Mouse (Mus musculus) limb, embryonic 12.5 days (tissue): Measurements from ENCODE around the gene Dpf2. TPM values are rescaled to one million over a fixed set of nuclear protein-coding genes. Genes with fewer than 3 reads are reported as not detected.

Source experiments
- ATAC-seq: fragments of 200-750 bp; cut with Nextera tagmentation; 2 replicates; pipeline ENCODE4 v1.8.0; 2017; ENCODE audit warnings: low read depth, moderate TSS enrichment; ENCODE audit not compliant: insufficient number of reproducible peaks, insufficient read depth, low FRiP score, low TSS enrichment
- H3K27ac ChIP-seq: fragments of 300-500 bp; sonication (generic); 2 replicates; pipeline ENCODE4 v1.5.1; 2016; ENCODE audit warnings: mild to moderate bottlenecking, moderate library complexity
- H3K27me3 ChIP-seq: fragments of 300-500 bp; sonication (generic); 2 replicates; pipeline ENCODE4 v1.6.1; 2016; ENCODE audit warnings: mild to moderate bottlenecking, moderate library complexity
- H3K36me3 ChIP-seq: fragments of 300-500 bp; sonication (generic); 2 replicates; pipeline ENCODE4 v1.6.1; 2016; ENCODE audit warnings: mild to moderate bottlenecking, moderate library complexity
- H3K4me1 ChIP-seq: fragments of 300-500 bp; sonication (generic); replicated peaks from 2 replicates; pipeline ENCODE4 v1.6.1; 2016
- H3K4me2 ChIP-seq: fragments of 300-500 bp; sonication (generic); 2 replicates; pipeline ENCODE4 v1.6.1; 2016; ENCODE audit warnings: mild to moderate bottlenecking, moderate library complexity
- H3K4me3 ChIP-seq: fragments of 300-500 bp; sonication (generic); replicated peaks from 2 replicates; pipeline ENCODE4 v1.5.1; 2016; ENCODE audit warnings: mild to moderate bottlenecking
- H3K9ac ChIP-seq: fragments of 300-500 bp; sonication (generic); replicated peaks from 2 replicates; pipeline ENCODE4 v1.6.1; 2016; ENCODE audit warnings: mild to moderate bottlenecking, moderate library complexity
- H3K9me3 ChIP-seq: fragments of 300-500 bp; sonication (generic); 2 replicates; pipeline ENCODE4 v1.6.1; 2016; ENCODE audit warnings: mild to moderate bottlenecking, moderate library complexity
- WGBS: fragments of 180-500 bp; shearing (Covaris S2); methylation state at CpG from one replicate; pipeline ENCODE4 v1.1.7; 2016; 5-methylcytosine and 5-hydroxymethylcytosine counted together
- polyA plus RNA-seq: library from polyadenylated mRNA; unstranded; fragments of >200 nt; fragmentation: Nextera tagmentation; extraction: Ambion mirVana; gene quantifications from 2 replicates; pipeline ENCODE4 v1.2.1, GENCODE M21; 2016

The Dpf2 gene
- 192 and 199 TPM in 2 replicates for polyA plus RNA-seq

DNA sequence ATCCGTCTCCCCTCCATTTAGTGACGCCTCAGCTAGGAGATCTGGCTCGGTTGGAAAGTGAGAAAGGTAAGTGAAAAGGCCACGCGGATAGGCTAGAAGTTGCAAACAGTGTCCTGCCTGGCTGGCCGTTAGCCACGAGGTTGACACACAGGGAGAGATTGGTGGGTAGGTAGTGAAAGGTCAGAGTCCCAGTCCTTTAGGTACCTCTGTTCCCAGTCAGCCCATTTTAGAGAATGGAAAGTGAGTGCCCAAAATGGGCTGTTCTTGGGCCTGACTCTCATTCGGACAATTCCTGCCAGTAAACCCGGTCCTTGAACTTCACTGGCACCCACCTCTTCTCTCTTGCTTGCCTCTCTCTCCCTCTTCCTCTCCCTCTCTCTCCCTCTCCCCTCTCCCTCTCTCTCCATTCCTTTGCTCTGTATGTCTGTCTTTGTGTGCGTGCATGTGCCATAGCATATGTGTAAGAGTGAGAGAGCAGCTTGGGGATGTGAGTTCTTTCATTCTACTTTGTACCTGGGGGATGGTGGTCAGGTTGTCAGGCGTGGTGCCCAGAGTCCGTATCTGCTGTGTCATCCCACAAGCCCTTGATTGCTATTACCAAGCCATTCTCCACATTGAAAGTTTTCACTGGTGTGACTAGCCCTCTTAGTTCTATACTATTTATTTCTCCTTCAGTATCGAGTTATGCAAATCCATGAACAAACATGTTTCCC lies at the start of gene Dpf2:
TSS of gene Dpf2 (minus strand) at position 4 of the 713 bp plus-strand sequence.
- peak within 1 kb of the TSS; percentile 95 for H3K9ac ChIP-seq
- peak within 1 kb of the TSS; percentile 75 for H3K4me2 ChIP-seq
- peaks cover 22% of the 10 kb centered on the region for H3K4me1 ChIP-seq
- peak within 1 kb of the TSS; percentile 94 for H3K4me3 ChIP-seq
- peak within 1 kb of the TSS; percentile 93 for H3K27ac ChIP-seq
- ATAC-seq: peak; percentile 69
- H3K27me3 ChIP-seq: no peaks in the 10 kb centered on the region
- H3K9me3 ChIP-seq: no peaks in the 10 kb centered on the region
- peaks cover 29% of the 10 kb centered on the region; the same call in 1 of the 2 replicates for H3K36me3 ChIP-seq
- 23% methylated on average over 13 of the region's 13 CpGs for WGBS

DNA sequence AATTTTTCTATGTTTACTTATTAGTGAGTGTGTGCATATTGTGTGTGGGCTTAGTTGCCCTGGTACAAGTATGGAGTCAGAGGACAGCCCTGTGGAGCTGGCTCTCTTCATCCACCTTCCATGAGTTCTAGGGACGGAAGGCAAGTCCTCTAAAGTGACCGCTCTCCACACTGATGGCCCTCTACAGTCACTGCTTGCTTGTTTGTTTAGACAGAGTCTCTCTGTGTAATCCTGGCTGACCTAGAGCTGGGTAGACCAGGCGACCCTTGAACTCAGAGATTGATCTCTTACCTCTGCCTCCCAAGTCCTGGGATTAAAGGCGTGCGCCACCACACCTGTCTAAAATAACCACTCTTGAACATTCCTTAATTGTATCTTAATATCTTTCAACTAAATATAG lies 44.6 kb upstream of the Dpf2 start:
- Histone ChIP-seq H3K4me1 (peaks cover 13% of the 10 kb centered on the region), H3K36me3 (peaks cover 86% of the 10 kb centered on the region), H3K27me3 (no peaks in the 10 kb centered on the region), H3K4me3 (no peak overlapping the region), H3K4me2 (no peak overlapping the region), H3K9ac (no peak overlapping the region), H3K27ac (no peak overlapping the region), H3K9me3 (no peaks in the 10 kb centered on the region)
- WGBS: 89% methylated on average over 5 of the region's 5 CpGs
- no peak for ATAC-seq

DNA sequence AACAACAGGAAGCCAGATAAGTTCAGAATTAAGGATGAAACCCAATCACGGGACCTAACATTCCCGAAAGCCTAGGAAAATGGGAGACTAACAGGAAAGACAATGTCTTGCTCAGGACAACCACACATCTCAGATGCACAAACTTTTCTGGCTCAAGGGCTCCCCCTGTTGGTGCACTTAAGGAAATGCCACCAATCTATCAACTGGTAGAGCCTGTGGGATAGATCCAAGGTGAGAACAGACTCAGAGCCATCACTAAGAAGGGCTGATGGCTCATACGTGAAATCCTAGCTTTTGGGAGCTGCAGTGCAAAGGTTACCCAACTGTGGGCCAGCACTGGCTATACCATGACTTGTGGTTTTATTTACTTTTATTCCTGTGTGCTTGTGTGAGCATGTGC lies 43.9 kb upstream of the Dpf2 start:
- no peaks in the 10 kb centered on the region for H3K9me3 ChIP-seq
- peaks cover 8% of the 10 kb centered on the region for H3K4me1 ChIP-seq
- H3K27ac ChIP-seq: no peak overlapping the region
- no peak for ATAC-seq
- H3K27me3 ChIP-seq: no peaks in the 10 kb centered on the region
- no peak overlapping the region for H3K9ac ChIP-seq
- WGBS: 39% methylated on average over 3 of the region's 3 CpGs
- no peak overlapping the region for H3K4me2 ChIP-seq
- H3K4me3 ChIP-seq: no peak overlapping the region
- H3K36me3 ChIP-seq: peaks cover 91% of the 10 kb centered on the region

DNA sequence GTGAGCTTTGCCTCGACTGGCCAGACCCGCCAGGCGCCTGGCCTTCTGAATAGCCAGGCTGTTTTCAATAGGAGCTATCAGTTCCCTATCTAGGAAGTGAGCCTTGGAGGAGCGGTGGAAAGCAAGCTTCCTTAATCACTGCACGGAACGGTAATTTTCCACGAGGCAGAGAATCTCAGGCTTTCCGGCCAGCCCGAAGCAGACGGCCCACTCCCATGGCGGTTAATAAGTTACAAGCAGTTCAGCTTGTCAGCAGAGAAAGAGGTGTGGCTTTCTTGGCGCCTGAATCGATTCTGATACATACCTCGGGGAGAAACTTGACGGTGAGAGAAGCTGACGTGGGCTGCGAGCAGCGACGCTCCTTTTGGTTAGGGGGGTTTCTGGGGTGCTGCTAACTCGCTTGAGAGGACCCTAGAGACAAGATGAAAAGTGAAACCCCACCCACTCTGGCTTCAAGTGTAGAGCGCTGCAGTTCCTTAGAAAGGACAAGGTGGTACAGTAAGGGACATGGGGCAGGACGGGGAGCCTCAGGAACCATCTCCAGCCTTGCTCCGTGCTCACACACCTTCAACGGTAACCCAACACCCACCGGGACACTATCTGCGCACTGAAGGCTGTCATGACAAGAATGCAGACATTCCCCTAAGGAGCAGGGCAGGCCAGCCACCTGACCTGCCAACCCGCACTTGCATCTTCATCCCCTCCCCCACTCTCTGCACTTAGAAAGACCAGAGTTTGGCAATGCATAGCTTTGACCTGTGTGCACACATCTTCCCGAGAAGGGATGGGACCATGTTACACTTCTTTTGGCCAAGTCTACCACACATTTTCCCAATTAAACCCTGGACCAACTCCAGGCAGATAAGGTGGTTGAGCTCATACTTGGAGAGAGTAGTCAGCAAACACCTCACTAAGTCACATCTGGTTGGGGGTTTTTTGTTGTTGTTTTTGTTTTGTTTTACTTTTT lies 43.2 kb upstream of the Dpf2 start:
- H3K27ac ChIP-seq: no peak overlapping the region
- H3K9me3 ChIP-seq: no peaks in the 10 kb centered on the region
- H3K4me3 ChIP-seq: no peak overlapping the region
- H3K36me3 ChIP-seq: peaks cover 91% of the 10 kb centered on the region
- H3K27me3 ChIP-seq: no peaks in the 10 kb centered on the region
- H3K4me2 ChIP-seq: no peak overlapping the region
- 85% methylated on average over 28 of the region's 28 CpGs for WGBS
- peaks cover under 1% of the 10 kb centered on the region; the same call in 1 of the 2 replicates for H3K4me1 ChIP-seq
- no peak overlapping the region for H3K9ac ChIP-seq
- ATAC-seq: no peak

DNA sequence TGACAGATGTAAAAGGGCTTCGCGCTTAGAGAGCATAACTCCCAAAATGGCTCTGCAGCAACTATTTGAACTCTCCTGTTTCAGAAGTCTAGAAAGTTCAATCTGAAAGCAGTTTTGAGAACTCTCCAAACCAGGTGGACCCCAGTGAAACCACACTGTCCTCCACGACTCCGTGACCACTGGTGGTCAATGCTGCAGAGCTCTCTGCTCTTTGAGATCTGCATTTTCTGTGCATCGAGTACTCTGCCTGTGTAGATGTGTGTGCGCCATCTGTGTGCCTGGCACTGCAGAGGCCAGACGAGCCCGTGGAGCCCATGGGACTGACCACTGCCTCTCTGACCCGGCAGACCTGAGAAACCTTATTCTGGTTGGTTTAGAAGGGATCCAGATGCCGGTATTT lies 42.1 kb upstream of the Dpf2 start:
- peaks cover 92% of the 10 kb centered on the region for H3K36me3 ChIP-seq
- 91% methylated on average over 10 of the region's 10 CpGs for WGBS
- H3K9ac ChIP-seq: no peak overlapping the region
- H3K4me2 ChIP-seq: no peak overlapping the region
- H3K9me3 ChIP-seq: no peaks in the 10 kb centered on the region
- H3K4me1 ChIP-seq: no peaks in the 10 kb centered on the region
- ATAC-seq: no peak
- H3K4me3 ChIP-seq: no peak overlapping the region
- no peak overlapping the region for H3K27ac ChIP-seq
- H3K27me3 ChIP-seq: no peaks in the 10 kb centered on the region

DNA sequence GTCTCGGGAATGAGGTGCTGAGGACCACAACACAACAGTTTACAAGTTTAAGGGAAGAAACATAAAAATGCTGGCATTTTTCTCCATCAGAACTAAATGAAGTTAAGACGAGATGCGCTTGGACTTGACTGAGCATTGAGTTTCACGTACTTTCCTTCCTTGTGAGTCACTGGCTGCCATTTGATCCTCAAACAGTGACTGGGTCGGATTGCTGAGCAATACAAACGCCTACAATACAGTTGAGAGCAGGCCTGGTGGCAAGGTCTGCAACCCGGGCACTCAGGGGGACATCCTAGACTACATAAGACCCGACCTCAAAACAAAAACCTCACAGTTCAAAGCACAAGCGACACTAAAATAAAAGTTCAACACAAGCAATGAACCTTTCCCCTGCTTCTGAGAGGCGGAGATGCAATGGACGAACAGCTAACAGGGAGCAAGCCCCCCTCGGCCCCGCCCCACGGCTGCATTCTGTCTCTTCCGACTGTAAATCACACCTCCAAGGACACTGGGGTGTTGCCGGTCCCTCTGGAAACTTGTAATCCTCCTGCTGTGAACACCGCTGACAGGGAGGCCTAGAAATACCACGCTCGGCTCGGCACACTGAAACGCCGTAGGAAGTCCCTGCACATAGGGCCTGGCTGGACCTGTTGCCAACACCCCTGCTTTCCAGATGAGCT lies 41.4 kb upstream of the Dpf2 start:
- no peaks in the 10 kb centered on the region for H3K27me3 ChIP-seq
- no peaks in the 10 kb centered on the region for H3K4me1 ChIP-seq
- H3K27ac ChIP-seq: no peak overlapping the region
- H3K4me2 ChIP-seq: no peak overlapping the region
- WGBS: 76% methylated on average over 22 of the region's 22 CpGs
- H3K36me3 ChIP-seq: peaks cover 93% of the 10 kb centered on the region
- H3K9me3 ChIP-seq: no peaks in the 10 kb centered on the region
- ATAC-seq: no peak
- no peak overlapping the region for H3K4me3 ChIP-seq
- H3K9ac ChIP-seq: no peak overlapping the region

DNA sequence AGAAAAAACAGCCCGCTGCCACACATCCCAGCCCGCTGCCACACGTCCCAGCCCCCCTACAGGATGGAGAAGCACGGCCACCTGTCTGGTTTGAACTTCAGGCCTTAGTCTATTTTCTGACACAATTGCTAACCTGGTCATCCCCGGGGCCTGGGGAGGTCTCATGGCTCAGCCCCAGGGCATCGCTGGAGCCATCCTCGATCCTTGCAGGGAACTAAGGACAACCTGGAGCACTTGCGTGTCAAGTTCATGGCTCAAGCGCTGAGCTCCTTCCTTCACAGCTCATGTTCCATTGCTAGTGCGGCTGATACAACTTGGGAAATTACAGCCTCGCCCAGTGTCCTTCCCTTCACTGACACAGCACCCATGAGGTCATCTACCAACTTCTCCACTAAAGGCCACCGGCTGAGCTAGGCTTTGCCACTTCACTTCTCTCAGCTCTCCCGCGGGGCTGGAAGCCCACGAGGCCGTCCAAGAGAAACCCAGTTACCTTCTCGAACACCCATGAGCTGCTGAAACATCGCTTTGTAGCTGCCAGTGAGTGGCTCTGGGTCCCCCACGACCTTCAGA lies 40.5 kb upstream of the Dpf2 start:
- Histone ChIP-seq H3K36me3 (peaks cover 93% of the 10 kb centered on the region), H3K9me3 (no peaks in the 10 kb centered on the region), H3K27ac (0 out of 2 replicates have a peak overlapping the region, but pooled peaks have one; percentile 0), H3K4me3 (no peak overlapping the region), H3K4me2 (no peak overlapping the region), H3K9ac (no peak overlapping the region), H3K4me1 (no peaks in the 10 kb centered on the region), H3K27me3 (no peaks in the 10 kb centered on the region)
- WGBS: 92% methylated on average over 19 of the region's 19 CpGs
- ATAC-seq: no peak

DNA sequence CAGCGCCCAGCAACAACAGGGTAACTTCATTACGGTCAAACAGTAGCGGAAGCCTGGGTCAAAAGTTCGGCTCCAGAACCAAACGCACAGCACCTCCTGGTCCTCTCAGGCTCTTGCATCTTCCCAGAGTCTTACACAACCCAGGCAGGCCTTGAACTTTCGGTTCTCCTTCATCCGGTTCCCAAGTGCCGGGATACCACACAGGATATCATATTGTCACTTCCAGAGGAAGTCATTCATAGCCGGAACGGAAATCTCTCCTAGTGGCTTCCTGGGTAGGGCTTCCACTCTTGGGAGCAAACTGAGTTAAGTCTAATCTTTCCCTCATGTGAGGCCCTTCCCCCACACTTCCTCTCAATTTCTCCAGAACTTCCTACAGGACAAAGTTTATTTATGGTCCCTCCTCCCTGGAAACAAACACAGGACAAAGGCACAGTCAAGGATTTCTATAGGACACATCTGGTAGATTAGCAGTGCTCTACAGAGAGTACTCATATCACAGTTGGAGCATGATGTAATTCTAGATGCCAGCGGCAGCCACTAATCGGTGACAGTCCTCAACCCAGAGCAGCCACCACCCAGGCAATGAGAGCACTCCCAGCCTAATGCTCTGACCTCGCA lies 39.4 kb upstream of the Dpf2 start:
- ATAC-seq: no peak
- H3K9ac ChIP-seq: no peak overlapping the region
- WGBS: 74% methylated on average over 13 of the region's 13 CpGs
- H3K36me3 ChIP-seq: peaks cover 95% of the 10 kb centered on the region
- H3K9me3 ChIP-seq: no peaks in the 10 kb centered on the region
- no peaks in the 10 kb centered on the region for H3K4me1 ChIP-seq
- H3K27me3 ChIP-seq: no peaks in the 10 kb centered on the region
- peak overlapping the region; percentile 64 for H3K27ac ChIP-seq
- no peak overlapping the region for H3K4me3 ChIP-seq
- no peak overlapping the region for H3K4me2 ChIP-seq

DNA sequence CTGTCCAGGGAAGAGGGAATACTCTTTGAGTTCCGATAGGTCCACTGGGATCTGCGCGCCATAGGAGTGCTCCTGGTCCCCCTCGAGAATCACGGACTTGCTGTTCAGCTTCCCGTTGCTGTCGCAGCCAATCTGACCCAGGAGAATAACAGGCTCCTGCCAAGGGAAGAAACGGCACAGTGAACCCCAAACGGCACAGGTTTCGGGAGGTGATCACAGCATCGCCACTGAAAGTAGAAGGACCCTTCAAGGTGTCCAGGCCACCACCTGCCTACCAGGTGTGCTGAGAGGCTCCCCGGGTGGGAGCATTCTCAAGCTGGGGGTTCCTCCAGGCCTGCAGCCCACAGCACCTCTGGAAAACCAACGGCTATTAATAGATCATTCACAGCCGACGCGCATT lies 38.8 kb upstream of the Dpf2 start:
- ATAC-seq: no peak
- Histone ChIP-seq H3K4me1 (no peaks in the 10 kb centered on the region), H3K4me3 (no peak overlapping the region), H3K27ac (0 out of 2 replicates have a peak overlapping the region, but pooled peaks have one; percentile 36), H3K36me3 (peaks cover 98% of the 10 kb centered on the region), H3K27me3 (no peaks in the 10 kb centered on the region), H3K9me3 (no peaks in the 10 kb centered on the region), H3K4me2 (no peak overlapping the region), H3K9ac (no peak overlapping the region)
- whole genome bisulfite sequencing: 91% methylated on average over 16 of the region's 16 CpGs

DNA sequence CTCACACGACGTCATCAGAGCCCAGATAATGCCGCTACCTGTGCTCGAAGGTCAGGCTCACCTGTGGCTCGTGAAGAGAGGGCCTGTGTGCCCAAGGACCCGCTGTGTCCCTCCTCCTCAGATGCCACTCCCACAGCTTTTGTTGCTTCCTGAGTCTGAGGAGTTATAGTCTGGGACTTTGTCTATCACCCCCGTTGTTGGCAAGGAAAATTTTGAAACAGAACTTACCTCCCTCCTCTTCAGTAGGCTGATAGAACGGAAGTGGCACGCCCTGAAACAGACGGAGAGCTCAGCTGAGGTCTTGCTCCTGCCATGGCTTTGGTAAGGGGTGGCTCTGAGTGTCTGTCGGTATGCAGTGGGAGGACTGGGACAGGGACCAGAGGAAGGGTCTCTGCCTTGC lies 37.4 kb upstream of the Dpf2 start:
- peaks cover 99% of the 10 kb centered on the region for H3K36me3 ChIP-seq
- no peaks in the 10 kb centered on the region for H3K27me3 ChIP-seq
- no peak for ATAC-seq
- H3K4me2 ChIP-seq: no peak overlapping the region
- H3K4me1 ChIP-seq: no peaks in the 10 kb centered on the region
- WGBS: 91% methylated on average over 11 of the region's 11 CpGs
- no peaks in the 10 kb centered on the region for H3K9me3 ChIP-seq
- no peak overlapping the region for H3K9ac ChIP-seq
- no peak overlapping the region for H3K27ac ChIP-seq
- no peak overlapping the region for H3K4me3 ChIP-seq
